Mouse (Mus musculus) heart, postnatal 14 days (tissue): Measurements from ENCODE around the gene Agbl5. TPM values are rescaled to one million over a fixed set of nuclear protein-coding genes. Genes with fewer than 3 reads are reported as not detected.

ENCODE experiments used
- DNase-seq, 2 experiments: peaks; one replicate each; pipeline ENCODE4 v3.0.0; 2021 to 2022
- intact Hi-C: fragments of 180-260 bp; cut with DNase I; formaldehyde crosslinking; loops from one replicate; pipeline ENCODE4 v1.15.1; 2025
- total RNA-seq, 2 experiments: library from RNA; stranded (reverse); gene quantifications; 2 replicates each; pipeline ENCODE4 v1.2.3; 2021

The Agbl5 gene
- total RNA-seq, 2 experiments from 2014 or later: 5.9 to 8.3 TPM

GRCm38 (mm10) chr5:30886209-30886608, 2.3 kb upstream of the Agbl5 start:
- intact Hi-C loops: loop anchor here (2.0 kb wide), 1 partner anchor 17 kb away; the partner anchor contains the start of gene Tmem214
- no peak for DNase-seq

- intact Hi-C loops: loop anchor here (2.0 kb wide), 1 partner anchor 18 kb away; the partner anchor contains the start of gene Tmem214
- no peak for DNase-seq
Observed at GRCm38 (mm10) chr5:30886731-30887130, 1.8 kb upstream of the Agbl5 start.

- intact Hi-C loops: loop anchor here (2.0 kb wide), 1 partner anchor 19 kb away; the partner anchor contains the start of gene Tmem214
- DNase-seq: peak; percentile 63 to 64
Observed at GRCm38 (mm10) chr5:30887331-30887761, 1.1 kb upstream of the Agbl5 start.

- intact Hi-C loops: loop anchor here (2.0 kb wide), 2 partner anchors 19 kb away; partner anchors contain the start of genes Ost4 and Tmem214
- DNase-seq: peak; percentile 91 to 93
Observed at GRCm38 (mm10) chr5:30887858-30888336, 597 bp upstream of the Agbl5 start.

GRCm38 (mm10) chr5:30889088-30889754, 727 bp downstream of the Agbl5 start:
- no peak for DNase-seq
- intact Hi-C loops: loop anchor here (2.0 kb wide), 1 partner anchor 18 kb away; the partner anchor contains the start of gene Ost4

GRCm38 (mm10) chr5:30890375-30890774, 1.9 kb downstream of the Agbl5 start:
- no peak for DNase-seq
- intact Hi-C loops: no loop called here

- intact Hi-C loops: no loop called here
Observed at GRCm38 (mm10) chr5:30901860-30902259, 13.4 kb downstream of the Agbl5 start.

GRCm38 (mm10) chr5:30907413-30908059, 19.0 kb downstream of the Agbl5 start, which contains the start of gene Ost4:
TSS of gene Ost4 (minus strand) at chr5:30907788.
- intact Hi-C loops: loop anchor here (2.0 kb wide), 1 partner anchor 19 kb away; the partner anchor contains the start of gene Agbl5
- peak; percentile 98 to 99 for DNase-seq

More at GRCm38 (mm10) chr5:30901860-30902259, 13.4 kb downstream of the Agbl5 start:
- no peak for DNase-seq

GRCm38 (mm10) chr5:30908426-30909299, 20.2 kb downstream of the Agbl5 start:
- peak; percentile 65 to 67 for DNase-seq
- intact Hi-C loops: no loop called here

GRCm38 (mm10) chr5:30909300-30909659, 20.8 kb downstream of the Agbl5 start:
- DNase-seq: no peak
- intact Hi-C loops: no loop called here

GRCm38 (mm10) chr5:30909863-30910262, 21.4 kb downstream of the Agbl5 start:
- intact Hi-C loops: no loop called here
- DNase-seq: no peak

GRCm38 (mm10) chr5:30910481-30910880, 22.0 kb downstream of the Agbl5 start:
- intact Hi-C loops: no loop called here
- DNase-seq: no peak

- intact Hi-C loops: no loop called here
- peak in 1 of 2 experiments; percentile 38 for DNase-seq
Observed at GRCm38 (mm10) chr5:30912156-30912555, 23.7 kb downstream of the Agbl5 start.

GRCm38 (mm10) chr5:30913060-30913841, 24.8 kb downstream of the Agbl5 start, which contains the start of gene Emilin1:
TSS of gene Emilin1 (plus strand) at chr5:30913402.
- peak; percentile 77 to 79 for DNase-seq
- intact Hi-C loops: no loop called here

GRCm38 (mm10) chr5:30914101-30914635, 25.7 kb downstream of the Agbl5 start:
- DNase-seq: no peak
- intact Hi-C loops: no loop called here

GRCm38 (mm10) chr5:30914849-30915248, 26.4 kb downstream of the Agbl5 start:
- intact Hi-C loops: no loop called here
- no peak for DNase-seq

GRCm38 (mm10) chr5:30915456-30915855, 27.0 kb downstream of the Agbl5 start:
- peak in 1 of 2 experiments; percentile 29 for DNase-seq
- intact Hi-C loops: no loop called here

- intact Hi-C loops: no loop called here
- peak; percentile 86 to 87 for DNase-seq
Observed at GRCm38 (mm10) chr5:30915974-30916433, 27.5 kb downstream of the Agbl5 start.

- DNase-seq: no peak
- intact Hi-C loops: no loop called here
Observed at GRCm38 (mm10) chr5:30916841-30917240, 28.3 kb downstream of the Agbl5 start.
